Mouse (Mus musculus) gonadal fat pad, adult 2 months (tissue): Measurements from ENCODE around the gene St3gal3. TPM values are rescaled to one million over a fixed set of nuclear protein-coding genes. Genes with fewer than 3 reads are reported as not detected.

Experiments
- DNase-seq: peaks from one replicate; pipeline ENCODE4 v3.0.0-alpha.2; 2012; ENCODE audit warnings: low read depth
- polyA plus RNA-seq: library from polyadenylated mRNA; depleted of rRNA; stranded (reverse); fragments of >200 nt; gene quantifications from 2 replicates; pipeline ENCODE4 v1.2.3, GENCODE M21; 2012

Gene St3gal3
- polyA plus RNA-seq, 1 experiment: 59.3 TPM

- no peak for DNase-seq
These were observed 149.6 kb downstream of the St3gal3 start for GRCm38 (mm10) chr4:117984993-117985587.

GRCm38 (mm10) chr4:117984206-117984605 lies 150.5 kb downstream of the St3gal3 start:
- no peak for DNase-seq

DNA sequence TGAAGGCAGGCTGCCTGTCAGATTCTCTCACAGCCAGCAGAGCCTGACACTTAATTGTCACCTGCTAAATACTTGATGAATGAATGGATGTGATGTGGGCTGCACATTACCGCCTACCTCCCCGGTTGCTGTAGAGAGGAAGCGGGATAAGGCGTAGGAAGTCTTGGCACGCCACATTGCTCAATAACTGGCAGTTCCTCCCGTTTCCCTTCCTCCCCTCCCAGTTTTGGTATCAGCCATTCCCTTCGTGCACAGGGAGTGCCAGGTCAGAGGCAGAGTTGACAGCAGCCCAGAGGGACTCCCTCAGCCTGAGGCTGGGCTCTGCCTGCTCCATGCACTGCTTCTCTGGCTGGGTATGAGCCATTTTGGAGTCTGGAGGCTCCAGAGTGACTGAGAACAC lies 152.0 kb downstream of the St3gal3 start:
- DNase-seq: peak; percentile 63

- no peak for DNase-seq
These were observed 153.2 kb downstream of the St3gal3 start for GRCm38 (mm10) chr4:117981518-117981917.

GRCm38 (mm10) chr4:117980161-117980560 lies 154.6 kb downstream of the St3gal3 start:
- DNase-seq: no peak

GRCm38 (mm10) chr4:117979181-117979580 lies 155.5 kb downstream of the St3gal3 start:
- DNase-seq: no peak

GRCm38 (mm10) chr4:117978282-117978681 lies 156.4 kb downstream of the St3gal3 start:
- DNase-seq: no peak

DNA sequence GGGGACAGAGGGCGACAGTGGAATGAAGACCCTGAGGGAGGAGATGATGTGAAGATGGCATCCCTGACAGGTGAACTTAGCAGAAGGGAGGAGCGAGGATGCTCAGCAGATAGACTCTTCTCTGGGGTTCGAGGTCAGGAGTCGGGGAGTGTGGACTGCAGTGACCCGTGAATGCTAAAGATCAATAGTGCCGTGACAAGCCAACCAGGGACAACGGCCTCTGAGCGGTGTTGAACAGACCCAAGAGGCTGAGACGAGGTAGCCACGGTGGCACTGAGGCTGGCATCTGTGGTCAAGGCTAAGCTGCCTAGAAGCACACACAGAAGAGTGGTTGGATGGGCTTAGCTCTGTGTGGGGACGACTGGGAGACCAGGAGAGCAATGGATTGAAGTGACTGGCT lies 156.9 kb downstream of the St3gal3 start:
- DNase-seq: no peak

DNA sequence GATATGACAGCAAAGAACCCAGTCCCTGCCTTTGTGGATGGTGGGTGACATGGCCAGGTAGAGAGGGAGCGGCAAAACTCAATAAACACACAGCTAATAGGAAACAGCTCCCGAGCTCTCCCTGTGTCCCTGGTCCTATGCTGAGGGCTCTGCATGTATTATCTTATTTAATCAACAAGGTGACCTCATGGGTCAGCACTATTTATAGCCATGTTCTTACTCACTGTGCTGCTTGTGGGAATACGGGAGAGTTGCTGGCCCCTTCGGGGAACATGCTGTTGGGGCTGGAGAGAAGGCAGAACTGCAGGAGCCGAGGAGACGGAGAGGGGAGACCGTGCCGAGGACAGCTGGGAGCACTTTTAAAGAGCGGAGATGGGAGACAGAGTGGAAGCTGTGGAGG lies 157.3 kb downstream of the St3gal3 start:
- no peak for DNase-seq

GRCm38 (mm10) chr4:117975820-117976219 lies 158.9 kb downstream of the St3gal3 start:
- no peak for DNase-seq

DNA sequence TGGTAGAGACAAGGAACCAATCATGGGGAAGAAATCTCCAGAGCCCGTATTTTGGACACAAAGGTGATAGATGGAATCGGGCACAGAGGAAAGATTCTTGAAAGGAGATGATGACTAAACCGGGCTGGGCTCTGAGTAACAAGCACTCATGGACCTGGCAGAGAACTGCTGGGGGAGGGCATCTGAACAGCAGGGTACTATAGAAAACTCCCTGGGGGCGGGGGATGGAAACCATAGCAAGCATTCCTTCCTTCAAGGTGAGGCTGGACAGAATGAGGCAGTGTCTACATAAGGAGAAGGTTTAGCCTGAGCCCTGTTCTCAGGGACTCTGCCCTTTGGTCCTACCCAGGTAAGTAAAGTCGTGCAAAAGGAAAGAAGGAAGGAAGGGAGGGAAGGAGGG lies 160.0 kb downstream of the St3gal3 start:
- no peak for DNase-seq

GRCm38 (mm10) chr4:117972999-117973398 lies 161.7 kb downstream of the St3gal3 start:
- no peak for DNase-seq

- no peak for DNase-seq
These were observed 170.2 kb downstream of the St3gal3 start for GRCm38 (mm10) chr4:117964346-117965025.

GRCm38 (mm10) chr4:117957492-117957891 lies 177.2 kb downstream of the St3gal3 start:
- no peak for DNase-seq

DNA sequence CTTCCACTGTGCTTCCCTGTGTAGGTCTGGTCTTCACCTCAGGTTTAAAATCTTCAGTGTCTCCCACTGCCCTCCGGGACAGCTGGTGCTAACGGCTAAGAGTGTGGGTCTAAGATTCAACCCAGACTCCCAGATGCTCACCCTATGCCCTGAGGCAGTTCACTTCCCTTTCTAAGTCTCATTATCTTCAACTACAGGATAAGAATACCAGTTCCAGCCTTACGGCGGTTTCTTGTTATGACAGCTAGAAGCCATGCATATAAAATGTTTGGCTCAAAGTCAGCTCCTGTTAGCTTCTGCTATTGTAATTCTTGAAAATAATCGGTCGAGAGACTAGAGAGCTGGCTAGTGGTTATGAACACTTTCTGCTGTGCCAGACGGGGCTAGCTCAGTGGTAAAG lies 187.2 kb downstream of the St3gal3 start:
- DNase-seq: peak; percentile 22

DNA sequence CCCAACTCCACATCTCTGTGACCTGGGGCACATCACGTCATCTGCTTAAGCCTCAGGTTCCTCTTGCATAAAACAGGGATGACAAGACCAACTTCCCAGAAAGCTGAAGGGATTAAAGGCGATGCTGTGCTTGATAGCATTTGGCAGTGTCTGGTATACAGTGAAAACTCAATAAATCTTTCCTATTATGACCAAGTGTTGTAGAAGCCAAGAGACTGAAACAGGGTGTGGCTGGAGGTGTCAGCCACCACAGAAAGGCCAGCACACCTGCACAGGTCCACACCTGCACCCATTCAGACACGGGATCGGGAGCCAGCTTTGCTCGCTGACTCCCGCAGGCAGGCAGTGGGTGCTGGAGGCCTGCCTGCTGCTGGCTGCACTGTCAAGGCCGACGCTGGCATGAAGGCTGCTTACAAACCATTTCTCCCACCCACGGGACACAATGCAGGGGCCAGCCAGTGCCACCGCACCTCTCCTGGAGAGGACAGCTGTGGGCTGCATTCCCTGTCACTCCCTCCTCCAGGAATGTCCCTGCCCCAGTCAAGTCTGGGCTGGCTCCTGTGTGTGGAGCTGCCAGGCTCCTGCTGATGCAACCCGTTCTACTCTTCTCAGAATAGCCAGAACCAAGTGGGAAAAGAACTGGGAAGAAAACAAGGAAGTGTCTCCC lies 187.9 kb downstream of the St3gal3 start:
- peak; percentile 92 for DNase-seq

DNA sequence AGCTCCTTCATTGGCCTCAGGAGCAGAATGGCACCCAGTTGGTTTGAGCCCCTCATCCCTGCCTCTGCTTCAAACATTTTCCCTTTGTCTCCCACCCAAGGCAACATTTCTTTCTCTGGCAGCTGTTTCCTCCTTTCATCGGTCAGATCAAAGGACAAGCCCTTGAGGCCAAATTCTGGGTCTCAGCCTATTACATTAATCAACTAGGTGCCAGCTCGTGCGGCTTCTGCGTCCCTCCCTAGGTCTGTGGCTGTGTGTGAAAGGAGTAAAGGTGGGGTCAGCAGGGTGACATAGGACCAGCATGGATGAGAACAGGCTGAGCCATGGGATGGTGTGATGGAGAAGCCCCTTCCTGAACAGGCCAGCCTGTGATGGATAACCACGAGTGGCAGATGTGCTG lies 191.4 kb downstream of the St3gal3 start:
- no peak for DNase-seq

DNA sequence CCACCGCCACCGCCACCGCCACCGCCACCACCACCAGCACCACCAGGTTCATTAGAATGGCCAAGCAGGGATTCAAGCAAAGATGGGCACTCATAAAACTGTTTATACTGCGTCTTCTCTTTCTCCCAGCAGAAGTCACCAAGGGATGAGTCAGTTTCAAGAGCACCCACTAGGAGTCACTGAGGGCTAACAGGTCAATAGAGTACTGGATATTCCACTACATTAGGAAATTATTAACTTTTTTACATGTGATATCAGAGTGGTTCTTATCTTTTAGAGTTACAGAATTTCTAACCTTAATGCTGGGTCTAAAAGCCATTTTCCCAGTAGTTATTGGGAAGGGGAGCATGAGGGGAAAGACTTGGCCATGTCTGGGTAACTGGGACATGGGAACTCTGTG lies 197.8 kb downstream of the St3gal3 start:
- no peak for DNase-seq

DNA sequence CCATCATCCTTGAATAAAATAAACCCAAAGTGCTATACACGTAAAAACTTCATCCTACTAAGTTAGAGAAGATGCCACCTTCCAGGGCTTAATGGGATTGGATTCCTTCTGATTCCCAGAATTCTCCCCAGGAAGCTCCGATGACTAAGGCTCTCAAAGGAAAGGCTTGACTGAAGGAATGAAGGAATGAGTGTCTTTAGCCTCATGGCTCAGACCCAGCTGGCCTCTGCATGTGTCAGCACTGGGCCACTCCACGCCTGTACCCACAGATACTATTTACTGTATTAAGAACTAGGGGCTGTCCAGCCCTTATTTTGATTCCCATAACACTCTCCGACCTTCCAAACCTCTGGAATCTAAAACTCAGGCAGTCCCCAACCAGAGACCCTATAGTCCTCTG lies 200.6 kb downstream of the St3gal3 start:
- no peak for DNase-seq

- no peak for DNase-seq
These were observed 201.5 kb downstream of the St3gal3 start for GRCm38 (mm10) chr4:117933248-117933647.

DNA sequence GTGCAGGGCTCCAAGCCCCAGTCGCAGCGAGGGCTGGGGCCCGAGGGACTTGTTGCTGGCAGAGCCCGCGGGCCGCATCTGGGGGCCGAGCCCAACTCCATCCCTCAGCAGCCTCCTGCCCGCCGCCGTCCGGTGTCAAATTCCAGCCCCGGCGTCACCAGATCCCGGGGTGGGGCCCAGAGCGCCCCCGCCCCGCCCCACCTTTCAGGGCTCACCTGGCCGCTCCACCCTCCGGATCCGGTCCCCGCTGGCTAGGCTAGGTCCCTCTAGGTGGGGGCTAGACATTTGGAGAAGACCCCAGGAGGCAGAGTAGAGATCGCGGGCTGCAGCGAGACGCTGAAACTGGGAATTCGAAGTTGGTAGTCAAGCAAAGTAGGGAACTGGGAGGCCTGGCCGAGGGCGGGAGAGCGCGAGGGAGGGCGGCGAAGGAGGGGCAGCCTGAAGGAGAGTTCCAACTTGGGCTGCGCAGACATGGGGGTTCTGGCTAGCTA lies 205.3 kb downstream of the St3gal3 start, which contains the start of gene Artn:
Gene Artn (minus strand): TSS at position 373 of the 491 bp plus-strand sequence.
- DNase-seq: no peak

- no peak for DNase-seq
These were observed 205.9 kb downstream of the St3gal3 start for GRCm38 (mm10) chr4:117928699-117929241.

DNA sequence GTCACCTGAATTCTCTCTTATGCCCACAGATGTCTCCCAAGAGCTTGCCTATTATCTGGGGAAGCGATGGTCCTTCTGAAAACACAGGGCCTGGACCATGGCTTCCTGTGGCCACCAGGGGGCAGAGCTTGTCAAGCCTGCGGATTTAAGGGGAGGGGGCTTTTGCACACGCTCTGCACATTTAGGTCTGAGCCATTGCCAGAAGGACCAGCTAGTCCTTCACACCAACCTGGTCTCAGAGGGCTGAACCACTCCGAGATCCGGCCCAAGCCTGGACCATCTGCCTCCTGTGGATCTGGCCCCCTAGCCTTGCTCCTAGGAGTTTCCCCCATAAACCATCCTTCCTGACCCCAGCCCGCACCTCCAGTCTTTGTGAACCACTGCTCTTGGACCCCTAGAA lies 206.5 kb downstream of the St3gal3 start:
- DNase-seq: no peak
